Mouse (Mus musculus): ENCODE measurements at regions not wholly inside any gene's neighbourhood (a gene's known extent, or its start where the extent isn't known, plus 50 kb on each side); places are given as distances from the start of the nearest gene placed in this dataset.

DNA sequence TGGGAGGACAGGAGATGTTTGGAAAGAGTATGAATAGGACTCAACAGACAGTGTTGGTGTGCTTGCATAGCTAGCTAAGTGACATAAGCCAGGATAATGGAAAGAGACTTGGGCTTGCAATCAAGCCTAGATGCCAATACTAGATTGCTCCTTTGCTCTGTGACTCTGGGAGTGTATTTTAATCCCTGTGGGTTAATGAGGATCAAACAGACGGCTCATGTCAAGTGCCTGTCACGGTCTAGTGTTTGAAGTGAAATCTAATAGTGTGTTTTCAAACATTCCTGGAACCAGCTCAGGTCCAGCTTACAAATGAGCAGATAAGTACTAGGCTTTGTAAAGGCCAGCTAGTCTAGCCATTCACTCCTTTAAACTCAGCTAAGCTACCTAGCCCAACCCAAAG is 64.1 kb upstream of the Ranbp3l start:
- TF ChIP-seq CTCF (IDR thresholded peaks at IDR 0.05): no peak
- TF ChIP-seq POLR2A (IDR thresholded peaks at IDR 0.05; ENCODE audit: insufficient read depth, low read depth, low read length): no peak
- TF ChIP-seq EP300 (IDR thresholded peaks at IDR 0.05; ENCODE audit: insufficient read depth, low read depth, low read length): no peak
